Mouse (Mus musculus) frontal cortex, postnatal 14 days (tissue): Measurements from ENCODE around the gene Rsad2.

Experiments
- DNase-seq, 2 experiments: peaks; one replicate each; pipeline ENCODE4 v3.0.0; 2022; ENCODE audit warnings: low spot score in 2 of 2

Rsad2 gene

GRCm38 (mm10) chr12:26401696-26402470 is 54.4 kb downstream of the Rsad2 start:
- no peak for DNase-seq

DNA sequence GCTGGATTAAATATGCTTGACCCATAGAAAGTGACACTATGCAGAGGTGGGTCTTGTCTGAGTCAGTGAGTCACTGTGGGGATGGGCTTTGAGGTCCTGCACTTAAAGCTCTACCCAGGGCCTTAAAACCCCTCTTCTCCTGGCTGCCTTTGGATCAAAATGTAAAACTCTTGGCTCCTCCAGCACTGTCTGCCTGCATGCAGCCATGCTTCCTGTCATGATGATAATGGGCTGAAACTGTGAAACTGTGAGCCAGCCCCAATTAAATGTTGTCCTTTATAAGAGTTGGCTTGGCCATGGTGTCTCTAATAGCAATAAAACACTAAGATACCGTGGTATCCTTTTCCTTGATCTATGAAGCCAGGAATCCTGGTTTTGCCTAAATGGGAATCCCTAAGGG is 55.0 kb downstream of the Rsad2 start:
- no peak for DNase-seq

- DNase-seq, result no peak
Observed at GRCm38 (mm10) chr12:26400762-26401161, 55.5 kb downstream of the Rsad2 start.

GRCm38 (mm10) chr12:26399391-26399790 is 56.9 kb downstream of the Rsad2 start:
- DNase-seq, result no peak

- DNase-seq, result no peak
Observed at GRCm38 (mm10) chr12:26398597-26398996, 57.7 kb downstream of the Rsad2 start.

DNA sequence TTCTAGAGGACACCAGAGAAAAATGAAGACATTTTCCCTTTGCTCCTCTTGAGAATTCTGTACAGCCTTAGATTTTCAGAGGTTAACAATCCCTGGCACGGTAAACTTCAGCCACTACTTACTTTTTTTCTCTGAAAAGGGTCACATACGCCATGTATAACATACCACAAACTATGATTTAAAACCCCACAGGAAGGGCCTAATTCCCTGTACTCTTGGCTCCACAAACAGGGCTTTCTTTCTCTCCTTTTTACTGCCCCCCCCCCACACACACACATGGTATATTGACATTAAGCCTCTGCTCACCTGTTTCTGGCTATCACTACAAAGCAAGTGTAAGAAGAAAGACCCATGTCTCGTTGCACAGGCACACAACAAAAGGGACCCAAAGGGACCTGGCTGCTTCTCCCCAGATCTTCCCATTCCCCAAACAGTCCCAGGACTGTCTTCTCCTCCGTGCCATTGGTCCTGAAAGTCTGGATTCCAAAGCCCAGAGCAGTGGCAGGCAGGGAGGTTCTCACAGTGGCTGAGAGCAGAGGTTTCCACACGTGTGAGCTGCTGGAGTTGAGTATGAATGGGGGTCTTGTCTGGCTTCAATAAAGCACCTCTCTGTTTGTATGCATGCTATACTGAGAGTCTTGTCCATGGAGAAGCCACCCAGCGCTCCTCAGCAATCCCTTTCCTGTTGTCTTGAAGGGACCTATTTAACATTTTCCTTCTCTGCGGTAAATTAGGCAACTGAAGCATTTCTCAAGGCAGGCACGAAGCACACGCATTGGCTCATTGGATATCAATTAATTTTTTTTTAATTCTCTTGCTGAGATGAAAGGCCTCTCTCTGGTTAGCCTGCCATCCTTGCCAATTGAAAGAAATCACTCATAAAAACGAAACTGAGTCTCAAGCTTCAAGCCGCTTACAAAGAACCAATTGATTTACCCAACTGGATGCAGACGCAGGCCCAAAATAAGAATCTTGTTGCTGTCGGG is 61.5 kb downstream of the Rsad2 start:
- DNase-seq, result no peak

GRCm38 (mm10) chr12:26393291-26393690 is 63.0 kb downstream of the Rsad2 start:
- no peak for DNase-seq
